Mouse (Mus musculus): Measurements from ENCODE around the gene Trabd2b.

Gene Trabd2b

DNA sequence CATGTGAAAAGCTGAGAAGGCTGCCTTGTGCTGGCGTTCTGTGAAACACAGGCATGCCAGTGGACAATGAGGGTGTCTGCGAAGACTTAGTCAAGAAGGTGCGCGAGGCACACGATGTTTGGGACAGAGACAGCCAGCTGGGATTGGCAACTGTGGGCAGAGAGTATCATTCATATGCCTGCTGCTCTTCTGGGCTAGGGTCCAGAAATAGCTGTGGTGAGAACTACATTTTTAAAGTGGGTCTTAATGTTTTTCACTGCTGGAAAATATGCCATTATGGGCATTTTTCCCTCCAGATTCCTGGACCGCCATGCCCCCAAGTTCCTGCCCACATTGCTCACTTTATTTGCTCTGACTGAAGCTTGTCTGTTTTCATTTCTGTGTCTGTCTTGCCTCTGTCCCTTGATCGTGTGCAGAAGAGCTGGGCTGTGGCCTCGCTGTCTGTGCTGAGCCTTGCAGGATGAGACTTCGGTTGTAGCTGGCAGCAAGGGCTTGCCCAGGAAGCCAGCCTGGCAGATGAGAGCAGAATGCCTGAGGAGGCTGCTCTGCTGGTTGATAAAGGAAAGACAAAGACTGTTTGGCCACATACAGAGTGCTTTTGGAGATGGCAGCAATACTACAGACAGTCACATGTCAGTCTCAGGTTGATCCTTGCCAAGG, 42.0 kb downstream of the Trabd2b start:
- no peak for DNase-seq (ENCODE audit: low spot score)

DNA sequence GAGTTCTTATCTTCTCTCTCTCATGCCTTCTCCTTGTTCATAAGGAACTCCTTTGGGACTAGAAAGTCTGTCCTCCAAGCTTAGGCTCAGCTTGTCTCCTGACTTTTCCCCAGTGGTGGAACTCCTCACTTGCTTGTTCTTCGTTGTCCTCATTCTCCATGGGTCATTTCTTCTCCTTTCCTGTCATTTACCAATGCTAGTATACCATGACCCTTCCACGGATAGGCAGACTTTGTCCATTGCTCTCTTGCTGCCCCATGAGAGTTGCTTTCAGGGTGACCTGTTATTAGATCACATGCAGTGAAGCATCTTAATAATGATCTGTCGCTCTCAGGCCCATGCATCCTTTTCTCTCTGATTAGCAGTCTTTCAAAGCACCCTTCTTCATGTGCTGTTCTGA, 46.6 kb downstream of the Trabd2b start:
- no peak for DNase-seq (ENCODE audit: low spot score)

DNA sequence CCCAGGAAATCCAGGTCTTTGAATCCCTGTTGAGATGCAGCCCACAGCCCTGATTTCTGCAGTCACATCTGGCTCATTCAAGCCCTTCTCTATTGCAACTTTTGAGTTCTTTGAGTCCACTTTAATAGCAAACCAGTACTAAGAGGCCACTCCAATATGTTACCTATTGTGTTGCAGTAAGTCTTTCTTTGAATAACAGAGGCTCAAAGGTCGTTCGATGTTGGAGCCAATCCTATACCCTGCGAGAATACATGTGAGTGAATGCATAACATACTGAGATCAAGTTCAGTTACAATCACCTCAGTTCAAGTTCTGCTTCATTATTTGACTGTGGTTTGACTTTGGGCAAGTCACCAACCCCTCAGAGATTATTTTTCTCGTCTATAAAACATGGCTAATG, 47.5 kb downstream of the Trabd2b start:
- no peak for DNase-seq (ENCODE audit: low spot score)

DNA sequence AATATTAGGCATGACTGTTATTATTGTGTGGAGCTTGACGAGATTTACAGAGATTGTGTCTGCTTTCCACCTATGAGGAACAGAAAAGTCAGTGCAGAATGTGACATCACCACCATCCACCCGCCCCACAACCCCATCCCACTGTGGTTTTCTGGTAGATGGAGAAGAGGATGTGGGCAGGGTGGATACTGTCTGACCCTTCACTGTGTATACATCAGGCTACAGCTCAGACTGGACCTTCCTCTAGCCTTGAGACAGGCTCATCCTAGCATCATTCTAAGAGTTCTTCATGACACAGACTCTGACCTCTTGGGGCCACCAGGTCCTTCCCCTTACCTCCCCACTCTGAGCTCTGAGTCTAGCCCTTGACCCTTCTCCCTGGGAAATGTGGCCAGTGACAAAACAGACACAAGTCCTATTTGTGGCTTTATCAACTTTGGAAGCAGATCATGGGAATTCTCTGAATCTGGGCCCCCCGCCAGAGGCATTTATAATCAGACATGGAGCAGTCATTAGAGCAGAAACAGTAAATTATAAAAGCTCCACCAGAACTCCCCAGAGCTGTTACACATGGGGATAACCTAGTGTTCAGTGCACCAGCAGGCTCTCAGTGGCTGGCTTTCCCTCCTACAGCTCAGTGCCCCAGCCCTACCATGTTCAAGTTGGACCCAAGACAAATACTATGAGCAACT, 48.1 kb downstream of the Trabd2b start:
- DNase-seq (ENCODE audit: low spot score): no peak

DNA sequence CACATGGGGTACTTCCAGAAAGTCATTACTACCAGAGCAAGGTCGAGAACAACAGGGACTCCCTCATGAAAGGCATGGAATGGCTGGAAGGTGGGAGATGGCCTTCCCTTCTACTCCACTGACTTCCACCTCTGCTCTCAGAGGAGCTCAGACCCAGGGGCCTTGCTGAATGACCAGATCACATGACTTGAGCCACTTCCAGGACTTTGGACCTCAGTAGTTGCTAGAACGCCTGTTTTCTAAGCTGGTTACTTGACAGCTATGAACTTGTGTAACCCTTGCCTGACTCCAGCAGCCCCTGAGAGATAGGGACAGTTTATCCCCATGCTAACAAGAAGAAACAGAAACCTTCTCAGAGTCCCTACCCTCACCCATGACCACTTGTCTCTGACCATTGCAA, 50.6 kb downstream of the Trabd2b start:
- no peak for DNase-seq (ENCODE audit: low spot score)

DNA sequence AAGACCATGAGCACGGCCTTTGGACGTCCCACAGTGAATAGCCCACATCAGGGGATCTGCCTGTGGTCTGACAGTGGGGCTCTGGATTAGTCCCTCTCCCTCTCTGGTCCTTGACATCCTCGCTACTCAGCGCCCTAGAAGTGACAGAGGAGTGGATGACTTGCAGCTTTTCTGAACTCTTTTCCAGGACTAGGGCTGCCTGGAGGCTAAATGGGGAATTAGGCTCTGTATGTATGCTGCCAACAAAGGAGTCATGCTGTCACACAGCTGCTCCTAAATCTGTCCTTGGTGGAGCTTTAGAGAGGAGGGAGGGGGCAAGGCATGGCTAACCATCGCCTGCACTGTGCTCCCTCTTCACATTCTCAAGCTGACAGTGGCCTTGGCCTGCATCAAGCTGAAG, 53.1 kb downstream of the Trabd2b start:
- no peak for DNase-seq (ENCODE audit: low spot score)

DNA sequence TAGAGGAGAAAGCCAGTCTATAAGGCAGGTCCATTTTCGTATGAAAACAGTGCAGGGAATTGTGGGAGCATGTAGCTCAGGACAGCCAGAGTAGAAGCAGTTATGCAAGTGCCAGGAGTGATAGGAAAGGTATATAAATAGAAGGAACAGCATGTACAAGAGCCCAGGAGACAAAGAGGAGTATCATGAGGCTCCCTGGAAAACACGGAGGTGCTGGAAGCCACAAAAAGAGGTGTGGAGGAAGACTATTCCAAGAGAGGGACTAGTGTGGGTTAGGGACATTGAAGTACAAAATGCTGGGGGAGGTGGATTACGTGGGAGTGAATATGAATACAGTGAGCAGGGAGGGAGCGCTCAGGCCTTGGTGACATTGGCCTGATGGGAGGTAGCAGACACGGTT, 53.9 kb downstream of the Trabd2b start:
- no peak for DNase-seq (ENCODE audit: low spot score)

DNA sequence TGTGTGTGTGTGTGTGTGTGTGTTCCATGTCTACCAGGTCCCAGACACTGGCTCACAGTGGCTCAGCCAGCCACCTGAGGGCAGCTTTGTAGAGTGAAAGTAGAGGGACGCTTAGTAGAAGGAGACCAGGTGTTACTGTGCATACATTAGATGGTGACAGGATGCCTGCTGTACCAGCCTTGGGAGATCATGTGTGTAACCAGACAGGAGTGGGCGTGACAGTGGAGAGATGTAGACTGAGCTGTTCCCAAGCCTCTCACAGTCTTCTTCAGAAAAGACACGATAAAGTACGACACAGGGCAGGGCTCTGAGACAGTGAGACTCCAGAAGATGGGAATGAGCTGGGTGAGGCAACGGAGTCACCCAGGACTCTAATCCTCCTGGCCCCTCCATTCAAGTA, 54.6 kb downstream of the Trabd2b start:
- no peak for DNase-seq (ENCODE audit: low spot score)

DNA sequence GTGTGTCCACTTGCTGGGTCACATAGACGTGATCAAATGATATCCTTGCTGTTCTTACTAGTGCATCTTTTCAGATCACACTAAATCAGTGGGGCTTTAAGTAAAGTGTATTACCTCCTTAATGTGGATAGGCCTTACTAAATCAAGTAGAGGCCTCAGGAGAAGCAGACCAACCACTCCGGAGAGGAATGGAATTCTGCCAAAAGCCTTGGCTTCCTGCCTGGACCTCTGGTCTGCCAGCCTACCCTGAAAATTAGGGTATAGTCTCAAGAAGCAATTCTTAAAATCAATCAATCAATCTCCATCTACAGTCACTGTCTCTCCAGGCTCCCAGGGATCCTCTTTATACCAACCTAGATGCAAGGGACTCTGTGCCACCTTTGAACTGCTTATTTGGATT, 59.1 kb downstream of the Trabd2b start:
- DNase-seq (ENCODE audit: low spot score): no peak

DNA sequence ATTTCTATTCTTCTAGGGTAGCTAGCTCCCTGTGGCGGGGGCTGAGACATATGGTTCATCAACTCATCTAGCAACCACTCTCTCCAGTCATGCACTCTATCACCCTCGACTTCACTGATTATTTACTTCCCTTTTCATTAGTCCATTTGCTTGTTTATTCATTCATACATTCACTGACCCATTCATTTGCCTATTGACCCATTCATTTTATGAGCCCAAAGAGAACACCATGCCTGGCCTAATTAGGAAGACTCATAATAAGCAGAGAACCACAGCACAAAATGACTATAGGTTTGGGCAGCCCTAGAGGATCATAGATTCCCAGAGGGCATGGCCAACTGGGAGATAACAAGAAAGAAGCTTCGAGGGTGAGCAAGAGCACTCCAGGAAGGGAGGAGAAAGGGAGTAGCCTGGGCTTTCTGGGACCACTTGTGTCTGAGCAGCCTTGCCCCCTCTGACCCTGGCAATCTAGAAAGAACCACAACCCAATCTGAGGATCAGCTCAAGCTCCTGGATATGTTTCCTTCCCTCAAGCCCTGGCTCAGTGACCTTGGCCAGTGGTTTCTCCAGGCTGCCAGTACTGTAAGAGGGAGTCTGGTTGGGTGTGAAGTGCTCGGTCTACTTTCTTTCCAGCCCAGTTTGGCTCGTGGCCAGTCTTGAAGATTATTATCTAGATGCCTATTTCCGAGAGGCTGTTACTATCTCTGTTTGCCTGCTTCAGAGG, 61.0 kb downstream of the Trabd2b start:
- no peak for DNase-seq (ENCODE audit: low spot score)

DNA sequence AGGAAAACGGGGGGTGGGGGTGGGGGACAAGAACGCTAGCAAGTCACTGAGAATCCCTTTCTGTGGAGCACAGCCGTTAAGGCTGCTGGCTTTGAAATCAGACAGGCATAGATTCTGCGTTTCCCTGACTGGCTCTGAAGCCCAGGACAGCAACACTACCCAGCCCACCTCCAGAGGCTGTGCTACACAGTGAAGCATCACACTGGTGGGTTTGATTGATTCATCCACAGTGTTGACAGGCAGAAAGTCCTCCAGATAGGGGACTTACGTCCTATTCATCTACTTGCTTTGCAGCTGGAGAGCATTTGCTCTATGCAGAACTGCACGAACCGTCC, 61.5 kb downstream of the Trabd2b start:
- DNase-seq (ENCODE audit: low spot score): no peak

DNA sequence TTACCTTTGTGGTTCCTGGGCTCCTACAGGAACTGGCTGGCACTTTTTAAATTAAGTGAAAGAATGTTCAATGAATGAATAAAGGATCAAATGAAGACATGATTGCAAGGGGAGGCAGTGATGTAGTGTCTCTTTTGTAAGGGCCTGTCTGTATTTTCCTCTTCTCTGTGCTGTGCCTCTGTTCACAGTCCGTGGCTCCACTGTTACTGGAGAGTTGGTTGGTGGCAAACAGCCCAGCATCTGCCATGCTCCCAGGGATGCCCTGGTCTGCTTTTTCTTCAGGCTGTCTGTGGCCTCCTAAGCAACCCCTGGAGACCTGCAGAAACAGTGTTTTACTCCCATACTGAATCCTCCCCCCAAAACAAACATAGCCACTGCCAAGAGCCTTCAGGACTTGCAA, 63.4 kb downstream of the Trabd2b start:
- DNase-seq (ENCODE audit: low spot score): no peak

DNA sequence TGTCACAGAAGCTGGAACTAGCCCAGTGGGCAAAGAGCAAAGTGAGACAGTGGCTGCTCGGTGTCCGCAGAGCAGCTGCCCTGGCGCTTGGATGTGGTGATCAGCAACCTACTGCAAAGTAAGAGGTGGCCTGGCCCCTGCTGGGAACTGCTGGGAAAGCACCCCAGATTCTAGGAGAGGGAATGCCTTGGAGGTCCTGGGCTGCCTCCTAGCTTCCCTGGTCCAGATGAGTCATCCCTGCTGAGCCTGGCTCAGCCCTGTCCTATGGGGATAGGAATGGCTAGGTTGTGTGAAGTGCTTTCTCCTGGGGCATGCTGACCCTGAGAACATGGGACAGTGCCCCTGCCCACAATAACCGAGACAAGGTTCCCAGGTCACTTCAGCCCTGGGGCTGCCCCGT, 65.6 kb downstream of the Trabd2b start:
- DNase-seq (ENCODE audit: low spot score): no peak

DNA sequence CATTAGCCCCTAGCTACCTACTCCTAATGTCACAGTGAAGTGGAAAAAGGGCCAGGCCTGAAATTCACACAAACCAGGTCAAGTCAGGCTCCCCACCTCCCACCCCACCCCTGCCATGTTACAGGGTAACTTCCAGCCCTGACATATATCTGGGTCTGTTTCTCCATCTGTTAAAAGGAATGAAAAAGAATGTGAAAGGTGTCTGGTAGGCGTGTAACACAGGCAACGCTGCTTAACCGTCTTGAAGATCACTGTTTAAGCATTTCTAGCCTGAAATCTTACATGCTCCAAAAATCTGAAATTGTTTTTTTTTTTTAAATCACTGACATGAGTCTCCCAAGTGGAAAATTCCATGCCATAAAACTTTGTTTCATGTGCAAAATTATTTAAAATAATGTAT, 69.8 kb downstream of the Trabd2b start:
- no peak for DNase-seq (ENCODE audit: low spot score)

DNA sequence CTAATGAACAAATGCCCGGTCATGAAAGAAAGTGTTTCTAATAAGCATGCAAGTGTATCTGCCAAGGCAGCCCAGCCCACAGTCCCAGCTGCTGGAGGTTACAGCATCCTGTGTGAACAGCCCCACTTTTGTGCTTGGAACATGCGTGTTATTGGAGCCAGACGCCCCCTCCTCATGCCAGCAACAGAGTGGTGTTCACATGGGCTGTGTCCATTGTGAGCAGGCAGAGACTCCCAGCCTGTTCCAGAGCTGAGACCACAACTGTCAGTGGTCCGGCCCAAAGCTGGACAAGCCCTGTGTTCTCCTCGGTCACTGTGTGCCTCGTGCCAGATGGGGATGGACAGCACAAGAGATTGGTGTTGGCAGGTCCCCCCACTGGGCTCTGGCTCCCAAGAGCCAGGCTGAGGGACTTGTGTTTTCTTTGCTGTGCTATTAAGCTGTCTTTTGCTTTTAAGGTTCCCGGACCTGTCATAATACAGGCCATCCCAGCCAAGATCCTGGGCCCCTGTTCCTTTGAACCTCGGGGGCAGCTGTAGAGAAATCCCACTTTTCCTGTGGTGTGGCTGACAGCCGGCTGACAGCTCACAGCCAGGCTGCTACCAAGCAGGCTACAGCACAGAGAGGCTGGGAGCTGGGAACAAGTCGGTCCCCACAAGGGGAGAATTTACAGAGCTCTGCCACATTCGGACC, 70.7 kb downstream of the Trabd2b start:
- DNase-seq (ENCODE audit: low spot score): no peak

DNA sequence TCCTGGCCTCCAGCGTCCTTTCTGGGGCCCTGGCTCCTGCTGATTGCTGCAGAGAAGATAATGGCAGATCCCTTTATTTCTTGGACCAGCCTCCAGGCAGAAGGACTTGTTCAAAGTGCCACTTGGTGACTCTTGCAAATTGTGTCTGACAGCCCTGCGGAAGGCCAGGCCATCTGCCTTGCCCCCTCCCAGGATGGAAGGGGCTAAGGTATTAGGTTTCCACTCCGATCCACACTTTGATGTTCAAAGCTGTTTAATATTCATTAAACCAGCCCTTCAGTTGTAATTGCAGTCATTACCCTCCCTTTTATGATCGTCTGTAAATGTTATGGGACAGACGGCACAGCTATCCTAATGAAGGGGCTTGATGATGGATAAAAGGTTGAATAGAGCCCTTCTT, 75.0 kb downstream of the Trabd2b start:
- DNase-seq (ENCODE audit: low spot score): no peak

DNA sequence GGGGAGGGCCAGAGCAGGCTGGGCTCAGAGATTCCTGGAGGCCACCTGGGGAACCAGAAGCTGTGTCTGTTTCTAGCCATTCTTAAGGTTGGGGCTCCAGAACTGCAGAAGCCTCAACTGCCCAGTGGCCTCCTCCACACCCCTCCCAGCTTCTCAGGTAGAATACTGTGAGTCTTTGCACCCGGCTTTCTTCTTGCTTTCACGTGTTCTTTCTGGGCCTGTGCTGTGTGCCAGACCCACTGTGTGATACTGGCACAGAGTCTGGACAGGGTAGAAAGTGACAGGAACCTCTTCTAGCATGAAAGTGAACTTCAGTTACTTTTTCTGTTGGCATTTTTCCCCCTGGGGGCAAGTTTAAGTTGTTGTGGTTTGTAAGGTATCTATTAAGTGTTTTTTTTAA, 77.6 kb downstream of the Trabd2b start:
- DNase-seq (ENCODE audit: low spot score): no peak

DNA sequence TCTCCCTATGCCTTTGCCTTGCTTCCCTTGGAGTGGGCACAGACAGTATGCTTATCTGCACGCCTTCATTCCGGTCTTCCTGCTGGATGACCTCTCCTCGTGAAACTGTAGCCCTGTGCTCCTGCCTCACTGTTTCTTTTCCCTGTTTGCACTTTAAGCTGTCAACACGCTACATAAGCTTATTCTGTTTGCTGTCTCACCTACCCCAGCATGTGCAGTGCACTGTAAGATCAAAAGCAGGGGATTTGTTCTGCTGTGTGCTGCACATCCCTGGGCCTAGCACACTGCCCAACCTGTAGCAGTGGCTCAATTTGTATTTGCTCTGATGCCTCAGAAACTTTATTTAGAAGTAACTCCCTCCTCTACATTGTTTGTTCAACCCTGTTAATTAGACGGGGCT, 79.5 kb downstream of the Trabd2b start:
- no peak for DNase-seq (ENCODE audit: low spot score)

DNA sequence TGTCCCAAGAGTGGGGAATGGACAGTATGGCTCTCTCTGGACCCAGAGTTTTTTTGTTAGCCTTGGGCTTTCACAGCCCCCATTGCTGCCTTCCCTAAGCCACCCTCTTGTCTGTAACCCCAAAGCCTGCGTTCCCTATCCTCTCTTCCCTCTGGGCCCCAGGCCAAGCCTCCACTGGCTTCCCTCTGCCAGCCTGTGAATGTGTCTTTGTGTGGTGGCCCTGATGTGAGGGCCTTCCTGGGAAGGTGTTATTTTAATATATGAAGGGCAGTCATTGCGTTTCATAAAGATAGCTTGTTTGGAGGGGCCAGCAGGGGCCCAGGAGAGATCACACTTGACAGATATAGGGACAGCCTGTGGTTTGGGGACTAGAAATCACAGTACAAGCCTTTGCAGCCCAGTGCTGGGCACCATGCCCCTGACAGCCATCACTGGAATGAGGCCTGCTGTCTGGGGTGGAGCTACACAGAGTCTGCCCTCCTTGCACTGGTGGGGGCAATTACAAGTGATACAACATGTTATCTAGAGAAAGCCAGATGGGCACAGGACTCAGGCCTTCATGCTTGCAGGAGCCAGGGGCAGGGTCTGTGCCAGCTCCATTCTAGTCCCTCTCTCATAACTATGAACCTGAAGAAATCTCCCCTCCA, 80.5 kb downstream of the Trabd2b start:
- DNase-seq (ENCODE audit: low spot score): no peak

DNA sequence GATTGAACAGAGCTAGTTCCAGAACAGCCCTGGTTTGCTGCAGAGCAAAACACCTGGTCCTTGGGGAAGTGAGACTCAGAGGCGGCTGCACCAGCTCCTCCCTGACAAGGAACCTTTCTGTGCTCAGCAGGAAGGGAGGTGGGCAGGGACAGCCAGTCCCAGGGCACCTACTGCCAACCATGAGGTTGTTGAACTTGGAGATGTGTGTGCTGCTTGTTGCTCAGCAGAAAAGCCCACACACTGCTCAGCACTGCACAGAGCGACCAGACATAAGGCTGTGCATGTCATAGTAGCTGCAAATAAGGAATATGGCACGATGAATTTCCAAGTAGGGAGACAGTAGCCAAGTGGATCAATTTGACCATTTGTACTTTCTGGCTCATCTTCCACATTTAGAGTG, 81.2 kb downstream of the Trabd2b start:
- no peak for DNase-seq (ENCODE audit: low spot score)

DNA sequence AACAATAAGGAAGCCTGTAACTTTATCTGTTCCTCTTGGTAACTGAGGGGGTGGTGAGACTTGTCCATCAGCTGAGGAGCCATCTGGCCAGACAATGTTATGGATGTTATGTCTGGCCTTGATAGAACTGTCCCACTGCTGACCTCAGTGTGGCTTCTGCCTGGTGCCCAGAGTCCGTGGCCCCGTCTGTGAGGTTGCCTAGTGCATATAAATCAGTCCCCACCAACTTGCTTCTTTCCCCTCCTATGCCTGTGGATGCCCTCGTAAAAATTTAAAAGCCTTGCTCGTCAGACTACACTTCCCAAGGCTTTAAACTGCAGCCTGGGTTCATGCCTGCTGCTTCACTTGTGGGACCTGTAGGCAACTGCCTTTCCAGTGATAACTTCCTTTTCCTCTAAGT, 85.6 kb downstream of the Trabd2b start:
- DNase-seq (ENCODE audit: low spot score): no peak

DNA sequence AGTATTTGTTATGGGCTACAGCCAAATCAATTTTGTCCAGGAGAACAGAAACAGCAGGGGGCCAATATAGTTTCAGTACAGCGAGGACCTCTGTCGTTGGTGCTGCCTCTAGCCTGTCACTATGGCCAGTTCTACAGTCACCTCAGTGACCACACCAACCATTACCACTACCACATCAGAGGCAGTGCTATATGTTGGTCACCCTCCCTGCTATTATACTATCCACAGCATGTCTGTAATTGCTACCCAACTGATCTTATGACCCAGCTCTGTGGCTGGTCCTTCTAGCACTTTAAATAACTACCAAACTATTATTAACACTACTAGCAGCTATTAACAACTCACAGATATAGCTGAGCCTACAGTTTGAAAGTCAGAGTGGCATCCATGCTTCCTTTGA, 87.5 kb downstream of the Trabd2b start:
- no peak for DNase-seq (ENCODE audit: low spot score)

All from c-Kit-positive CD71-positive TER-119-positive erythroid progenitor cells, embryonic 14.5 days (primary cell).